Mouse (Mus musculus) CD4-positive, CD25-positive, alpha-beta regulatory T cell, adult 4 months (primary cell): Measurements from ENCODE around the gene Eef1e1. TPM values are rescaled to one million over a fixed set of nuclear protein-coding genes. Genes with fewer than 3 reads are reported as not detected.
"Not testable (repeated sequence)": the region's sequence is repeated elsewhere in the genome, so short reads cannot be mapped to it uniquely, and the experiment has no call there.

ENCODE experiments used
- ATAC-seq: one replicate; pipeline ENCODE4 v1.8.0; 2017
- polyA plus RNA-seq, 2 experiments: library from polyadenylated mRNA; unstranded; fragments of 100-300 nt; shearing (Covaris generic); gene quantifications; one replicate each; pipeline ENCODE4 v1.2.1; 2017

Gene Eef1e1
- polyA plus RNA-seq, 2 experiments from 2014 or later, result 40.4 to 47.1 TPM

DNA sequence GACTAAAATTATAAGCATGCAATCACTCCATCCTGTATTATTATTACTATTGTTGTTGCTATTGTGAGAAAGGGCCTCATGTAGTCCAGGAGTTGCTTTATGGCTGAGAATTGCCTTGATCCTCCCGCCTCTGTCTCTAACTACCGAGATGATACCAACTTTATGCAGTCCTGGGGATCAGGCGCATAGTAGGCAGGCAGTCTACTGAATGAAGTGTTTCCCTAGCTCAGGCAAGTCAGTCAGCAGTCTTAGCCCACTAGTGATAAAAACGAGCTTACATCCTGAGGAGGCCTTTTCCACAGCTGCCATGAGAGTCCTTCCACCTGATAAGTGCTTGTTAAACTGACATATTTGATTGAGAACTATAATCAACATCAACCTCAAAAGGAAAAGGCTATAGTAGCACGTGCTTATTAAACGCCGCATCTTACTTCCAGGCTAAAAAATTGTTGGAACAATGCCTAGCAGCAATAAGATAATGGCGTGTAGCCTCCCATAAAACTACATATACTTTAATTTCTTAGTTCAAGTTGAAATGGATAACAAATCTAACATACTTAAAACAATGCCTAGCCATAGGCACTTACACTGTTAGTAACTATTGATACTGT lies 34.5 kb downstream of the Eef1e1 start:
- ATAC-seq, result no peak

DNA sequence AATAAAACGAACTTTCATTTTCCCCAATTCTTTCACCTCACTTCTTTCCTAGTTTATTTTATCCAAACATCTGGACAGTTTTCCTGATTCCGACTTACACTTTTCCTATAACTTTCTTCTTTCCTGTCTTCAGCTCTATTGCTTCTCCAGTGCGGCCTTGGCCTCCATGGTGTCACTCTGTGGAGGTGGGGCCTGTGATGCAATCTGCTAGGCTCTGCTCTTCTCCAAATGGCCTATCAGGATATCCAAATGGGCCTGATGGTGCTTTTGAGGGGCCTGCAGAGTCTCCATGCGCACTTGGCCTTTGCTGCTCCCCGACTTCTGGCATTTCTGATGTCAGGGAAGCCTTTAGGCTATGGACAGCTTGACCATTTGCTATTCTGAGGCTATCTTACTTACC lies 35.6 kb downstream of the Eef1e1 start:
- no peak for ATAC-seq

GRCm38 (mm10) chr13:38618001-38618630 lies 40.7 kb downstream of the Eef1e1 start:
- not testable (repeated sequence) for ATAC-seq

DNA sequence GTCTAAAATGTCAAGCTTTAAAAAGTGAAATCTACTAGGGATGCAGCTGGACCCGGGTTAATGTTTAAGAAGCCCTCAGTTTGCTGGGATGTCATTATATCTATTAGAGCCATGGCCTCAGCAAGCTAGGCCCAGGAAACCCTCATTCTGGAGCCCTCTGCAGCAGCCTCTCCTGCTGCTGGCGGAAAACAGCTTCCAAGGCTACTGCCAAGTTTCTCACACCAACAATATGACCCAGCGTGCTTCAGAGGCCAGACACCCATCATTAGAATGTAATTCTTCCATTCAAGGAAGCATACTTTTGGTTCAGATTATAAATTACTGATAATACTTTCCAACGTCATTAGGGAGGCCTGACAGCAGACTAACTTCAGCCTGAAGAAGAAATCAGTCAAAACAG lies 42.0 kb downstream of the Eef1e1 start:
- ATAC-seq, result no peak

DNA sequence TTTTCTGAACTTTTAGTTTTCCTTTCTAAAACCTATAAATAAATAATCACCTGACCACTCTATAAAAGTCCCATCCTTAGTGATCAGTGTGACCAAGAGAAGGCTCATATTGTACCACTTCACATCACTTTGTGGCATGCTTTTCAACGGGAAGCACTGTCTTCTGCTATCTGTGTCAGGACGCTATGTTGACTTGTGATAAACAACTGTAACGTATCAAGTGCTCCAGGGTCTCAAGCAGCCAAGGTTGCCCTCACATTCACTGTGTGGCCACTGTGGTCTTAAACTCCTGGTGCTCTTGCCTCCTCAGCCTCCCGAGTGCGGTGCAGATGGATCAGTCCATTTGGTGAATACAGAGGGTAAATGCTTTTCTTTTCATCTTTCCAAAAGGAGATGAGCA lies 43.2 kb downstream of the Eef1e1 start:
- ATAC-seq, result no peak

DNA sequence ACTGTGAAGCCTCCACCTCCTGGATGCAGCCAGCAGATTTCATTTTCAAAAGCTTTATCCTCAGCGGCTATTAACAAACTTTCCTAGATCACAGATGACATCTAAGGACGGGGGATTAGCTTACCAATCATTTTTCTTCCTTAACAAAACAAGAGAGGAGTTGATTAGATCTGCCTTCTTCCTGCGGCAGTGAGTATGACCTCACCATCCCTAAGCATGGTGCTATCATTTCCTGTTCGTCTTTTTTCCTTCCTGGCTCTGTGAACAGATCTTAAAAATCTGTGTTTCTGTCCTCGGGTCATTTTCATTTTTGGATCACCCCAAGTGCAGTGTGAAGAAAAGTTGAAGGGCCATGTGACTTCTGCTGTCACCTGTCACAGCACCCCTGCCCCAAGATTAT lies 44.6 kb downstream of the Eef1e1 start:
- peak; percentile 39 for ATAC-seq

- ATAC-seq, result no peak
Measured at GRCm38 (mm10) chr13:38613583-38613982, 45.3 kb downstream of the Eef1e1 start.

GRCm38 (mm10) chr13:38612608-38613007 lies 46.2 kb downstream of the Eef1e1 start:
- no peak for ATAC-seq

GRCm38 (mm10) chr13:38612179-38612578 lies 46.7 kb downstream of the Eef1e1 start:
- no peak for ATAC-seq

DNA sequence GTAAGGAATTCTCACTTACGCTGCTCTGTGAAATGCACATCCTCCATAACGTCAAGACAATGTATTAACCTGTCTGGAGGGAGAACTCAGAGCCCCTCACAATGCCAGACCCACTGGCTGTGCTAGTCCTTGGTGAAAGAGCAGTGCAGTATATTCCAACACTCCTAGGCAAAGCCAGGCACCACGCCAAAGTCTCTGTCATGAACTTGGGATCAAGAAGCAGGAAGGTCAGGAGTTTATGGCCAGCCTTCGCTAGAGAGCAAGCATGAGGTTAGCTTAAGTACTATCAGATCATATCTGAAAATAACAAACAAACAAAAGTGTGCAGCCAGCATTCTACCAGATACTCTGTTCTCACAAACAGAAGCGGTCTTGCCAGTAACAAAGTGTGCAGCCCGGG lies 48.5 kb downstream of the Eef1e1 start:
- ATAC-seq, result no peak

- no peak for ATAC-seq
Measured at GRCm38 (mm10) chr13:38607130-38607529, 51.7 kb downstream of the Eef1e1 start.

DNA sequence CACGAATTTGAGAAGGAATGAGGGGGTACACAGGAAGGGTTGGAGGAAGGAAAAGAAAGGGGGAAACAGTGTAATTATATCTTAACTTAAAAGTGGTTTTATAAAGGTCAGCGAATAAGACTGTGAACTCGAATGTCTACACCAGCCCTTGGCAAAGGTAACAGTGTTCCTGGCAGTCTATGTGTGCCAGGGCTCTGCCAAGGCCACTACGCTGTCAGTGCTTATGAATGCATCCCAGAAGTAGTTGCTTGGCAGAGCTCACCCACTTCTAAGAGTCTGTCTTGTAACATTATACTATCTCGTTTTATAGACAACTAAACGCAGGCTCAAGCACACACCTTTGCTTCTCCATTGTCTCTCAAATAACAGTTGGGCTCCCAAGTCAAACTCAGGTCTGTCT lies 53.5 kb downstream of the Eef1e1 start:
- no peak for ATAC-seq

DNA sequence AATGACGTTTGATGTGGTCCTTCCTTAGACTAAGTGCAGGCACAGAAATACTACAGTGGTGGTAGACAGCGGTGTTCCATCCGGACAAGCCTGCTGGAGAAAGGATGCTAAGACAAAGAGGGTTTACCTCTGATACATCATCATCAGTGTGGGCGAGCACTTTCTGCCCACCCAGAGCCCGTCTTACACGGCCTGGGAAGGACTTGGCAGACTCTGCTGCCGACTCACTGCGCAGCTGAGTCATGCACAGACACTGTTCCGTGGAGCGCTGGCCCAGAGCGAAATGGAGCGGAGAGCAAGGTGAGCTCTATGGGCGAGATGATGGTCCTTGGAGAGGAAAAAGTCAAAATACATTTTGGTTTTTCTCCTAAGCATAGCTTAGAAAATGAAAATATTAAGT lies 55.9 kb downstream of the Eef1e1 start:
- ATAC-seq, result no peak

DNA sequence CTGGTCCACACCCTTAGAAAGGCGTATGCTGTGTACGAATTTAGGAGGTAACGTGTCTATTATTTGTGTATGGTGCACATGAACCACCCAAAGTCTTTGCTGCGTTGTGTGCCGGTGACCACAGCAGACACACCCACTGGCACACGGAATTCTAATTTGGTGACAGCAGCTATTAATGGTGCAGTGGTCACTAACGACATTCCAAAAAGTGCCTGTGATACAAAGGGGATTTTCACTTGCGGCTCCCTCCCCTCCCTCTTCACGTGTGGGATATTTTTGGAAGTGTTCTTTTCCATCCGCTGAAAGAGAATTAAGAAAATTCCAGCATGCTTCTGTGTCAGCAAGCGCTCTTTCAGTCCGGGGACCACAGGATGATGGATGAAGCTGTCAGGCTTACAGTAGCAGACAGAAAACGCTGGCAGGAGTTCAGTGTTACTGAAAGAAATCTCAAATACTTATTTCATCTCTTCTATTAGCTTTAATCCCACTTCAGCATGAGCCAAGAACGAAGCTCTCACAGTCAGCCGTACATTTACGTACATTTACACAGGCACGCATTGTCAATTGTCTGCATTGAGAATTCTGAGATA lies 56.5 kb downstream of the Eef1e1 start:
- ATAC-seq, result no peak

DNA sequence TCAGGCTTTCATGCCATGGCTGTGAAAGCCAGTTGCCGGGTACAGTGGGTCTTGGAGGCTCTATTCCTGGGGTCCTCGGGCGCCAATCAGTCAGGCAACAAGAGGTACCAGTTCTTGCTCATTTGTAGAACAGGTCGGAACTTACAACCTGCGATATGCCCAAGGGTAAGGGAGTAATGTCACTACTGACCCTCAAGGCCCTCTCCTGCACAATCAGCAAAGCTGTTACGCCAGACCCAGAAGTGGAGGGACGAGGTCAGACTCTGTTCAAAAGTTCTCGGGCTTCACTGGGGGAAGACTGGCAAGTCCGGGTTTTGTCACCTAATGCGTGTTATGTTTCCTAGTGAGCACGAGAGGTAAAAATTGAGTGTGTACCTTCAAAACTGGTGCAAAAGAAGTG lies 58.0 kb downstream of the Eef1e1 start:
- no peak for ATAC-seq

- ATAC-seq, result no peak
Measured at GRCm38 (mm10) chr13:38597076-38597475, 61.8 kb downstream of the Eef1e1 start.

GRCm38 (mm10) chr13:38596461-38596860 lies 62.4 kb downstream of the Eef1e1 start:
- no peak for ATAC-seq

Other genes starting within 250 kb of the Eef1e1 start
- gene Txndc5, start 130.2 kb downstream of the Eef1e1 start, polyA plus RNA-seq, result 10 to 100 TPM; 18.1 to 18.2 TPM
- 1 to 10 TPM; 7.8 to 9.4 TPM for gene Bloc1s5, start 23.9 kb downstream of the Eef1e1 start, polyA plus RNA-seq